Mouse (Mus musculus) layer of hippocampus, postnatal 25 days (tissue): ENCODE results near the gene Fbln5. TPM values are rescaled to one million over a fixed set of nuclear protein-coding genes. Genes with fewer than 3 reads are reported as not detected.

Experiments
- DNase-seq, 2 experiments: peaks; one replicate each; pipeline ENCODE4 v3.0.0; 2022; ENCODE audit warnings: mixed read lengths in 2 of 2, low spot score in 1 of 2; ENCODE audit errors: extremely low spot score in 1 of 2
- total RNA-seq, 2 experiments: library from RNA; stranded (reverse); gene quantifications; 2 replicates each; pipeline ENCODE4 v1.2.3; 2021

The Fbln5 gene
- total RNA-seq, 2 experiments from 2014 or later, result 5.4 to 5.5 TPM

DNA sequence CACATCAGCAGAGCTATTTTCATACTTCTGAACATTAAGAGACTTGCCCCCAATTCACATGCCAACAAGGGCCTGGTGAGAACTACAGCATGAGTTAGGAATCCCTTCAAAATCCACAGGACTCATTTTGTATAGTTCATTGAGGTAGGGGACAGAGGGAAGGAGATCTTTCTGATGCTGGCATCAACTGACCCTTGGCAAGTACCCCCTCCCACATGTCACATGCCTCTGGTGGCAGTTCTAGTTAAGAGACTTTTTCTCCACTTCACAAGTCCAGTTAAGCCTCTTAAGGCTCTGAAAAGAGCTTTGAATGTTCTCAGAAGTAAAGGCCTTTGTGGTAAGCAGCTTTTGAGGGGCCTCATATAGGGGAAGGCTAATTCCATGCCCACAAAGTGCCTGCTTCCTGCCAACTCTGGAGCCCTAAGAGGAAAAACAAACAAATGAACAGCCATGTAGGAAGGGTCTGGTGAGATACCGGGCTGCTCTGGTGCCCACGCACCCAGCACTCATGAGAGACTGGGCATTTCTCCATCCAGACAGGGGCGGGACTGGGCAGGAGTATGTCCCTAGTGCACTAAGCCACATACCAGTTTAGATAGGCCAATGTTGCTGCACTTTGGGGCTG lies 52.5 kb downstream of the Fbln5 start:
- DNase-seq, result no peak

- no peak for DNase-seq
These were observed 54.0 kb downstream of the Fbln5 start for GRCm38 (mm10) chr12:101764870-101765269.

DNA sequence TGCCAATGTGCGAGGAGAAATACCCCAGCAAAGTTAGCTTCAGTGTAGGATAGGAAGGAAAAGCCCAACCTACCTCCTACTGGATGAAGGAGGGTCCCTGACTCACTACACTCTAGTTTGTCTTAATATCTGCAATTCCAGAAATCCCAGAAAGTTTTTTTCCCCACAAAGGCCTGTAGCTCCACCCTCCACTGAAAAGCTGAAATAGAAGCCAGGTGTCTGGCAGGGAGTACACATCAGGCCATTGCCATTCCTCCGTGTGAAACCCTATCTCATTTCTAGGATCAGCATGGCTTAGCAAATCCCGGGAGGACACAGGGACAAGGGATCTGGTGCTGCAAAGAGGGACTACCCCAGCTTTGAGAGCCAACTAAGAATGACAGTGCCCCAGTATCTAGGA lies 55.8 kb downstream of the Fbln5 start:
- no peak for DNase-seq

DNA sequence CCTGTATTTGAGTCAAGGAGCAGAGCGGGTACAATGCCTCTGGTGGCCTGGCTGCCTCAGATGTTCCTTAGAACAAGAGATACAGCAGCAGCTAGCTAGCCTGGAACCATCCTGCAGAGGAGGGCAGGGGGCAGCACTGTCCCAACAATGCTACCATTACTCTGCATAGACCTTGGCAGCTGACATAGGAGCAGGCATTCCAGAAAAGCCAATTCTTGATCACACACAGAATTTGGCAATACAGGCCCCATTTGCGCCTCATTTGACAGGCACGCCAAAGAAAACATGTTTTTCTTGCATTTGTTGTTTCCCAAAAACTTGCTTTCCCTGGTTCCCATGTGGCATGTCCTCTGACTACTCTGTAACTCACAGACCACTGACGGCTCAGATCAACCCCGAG lies 56.8 kb downstream of the Fbln5 start:
- DNase-seq, result no peak

- no peak for DNase-seq
These were observed 59.3 kb downstream of the Fbln5 start for GRCm38 (mm10) chr12:101759440-101760045.

DNA sequence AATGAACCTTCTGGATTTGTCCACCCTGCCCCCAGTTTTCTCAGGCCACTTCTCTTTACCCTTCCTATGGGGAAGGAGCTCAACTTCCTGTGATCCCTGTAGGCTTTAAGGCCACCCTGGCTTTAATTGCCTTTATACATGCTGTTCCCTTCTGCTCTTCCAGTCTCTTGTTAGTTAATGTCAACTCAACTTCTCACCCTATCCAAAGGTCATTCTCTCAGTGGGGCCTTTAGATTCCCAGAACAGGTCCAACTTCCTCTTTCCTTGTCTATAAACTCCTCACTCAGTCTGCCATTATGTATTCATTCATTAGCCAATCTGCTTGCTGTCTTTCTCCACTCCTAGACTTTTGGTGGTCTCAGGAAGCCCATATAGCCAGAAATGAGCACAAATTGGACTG lies 60.2 kb downstream of the Fbln5 start:
- no peak for DNase-seq

DNA sequence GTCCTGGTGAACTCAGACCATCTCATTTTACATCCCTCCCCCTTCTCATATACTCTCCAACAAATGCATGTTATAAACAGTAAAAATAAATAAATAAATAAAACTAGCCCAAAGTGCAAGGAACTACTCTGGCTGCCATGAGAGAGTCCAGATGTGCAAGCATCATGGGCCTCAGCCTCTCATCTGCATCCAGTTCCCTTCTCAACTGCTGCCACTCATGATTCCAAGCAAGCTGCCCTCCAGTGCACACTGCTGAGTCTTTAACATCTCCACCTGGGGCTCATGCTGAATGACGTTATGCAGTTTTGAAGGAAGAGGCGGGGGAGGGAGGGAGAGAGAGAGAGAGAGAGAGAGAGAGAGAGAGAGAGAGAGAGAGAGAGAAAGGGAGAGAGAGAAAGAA lies 76.5 kb downstream of the Fbln5 start:
- DNase-seq, result no peak

DNA sequence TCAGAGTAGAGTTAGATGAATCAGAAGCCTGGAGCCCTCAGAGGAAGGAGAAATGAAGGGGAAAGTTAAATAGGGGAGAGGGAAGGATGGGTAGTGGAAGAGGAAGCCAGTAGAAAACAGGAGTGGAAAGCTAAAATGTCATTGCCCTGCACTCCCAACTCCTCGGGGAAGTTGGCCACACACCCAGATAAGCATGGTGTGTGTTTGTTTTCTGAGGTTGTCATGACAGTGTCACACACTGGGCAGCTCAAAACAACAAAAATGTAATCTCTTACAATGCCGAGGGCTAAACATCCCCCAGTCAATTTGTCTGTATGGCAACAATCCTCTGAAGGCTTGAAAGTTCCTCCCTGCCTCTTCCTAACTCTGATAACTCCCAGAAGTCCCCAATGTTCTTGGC lies 78.4 kb downstream of the Fbln5 start:
- DNase-seq, result no peak

GRCm38 (mm10) chr12:101740045-101740444 lies 78.8 kb downstream of the Fbln5 start:
- DNase-seq, result no peak

- DNase-seq, result no peak
These were observed 100.1 kb downstream of the Fbln5 start for GRCm38 (mm10) chr12:101718755-101719150.

DNA sequence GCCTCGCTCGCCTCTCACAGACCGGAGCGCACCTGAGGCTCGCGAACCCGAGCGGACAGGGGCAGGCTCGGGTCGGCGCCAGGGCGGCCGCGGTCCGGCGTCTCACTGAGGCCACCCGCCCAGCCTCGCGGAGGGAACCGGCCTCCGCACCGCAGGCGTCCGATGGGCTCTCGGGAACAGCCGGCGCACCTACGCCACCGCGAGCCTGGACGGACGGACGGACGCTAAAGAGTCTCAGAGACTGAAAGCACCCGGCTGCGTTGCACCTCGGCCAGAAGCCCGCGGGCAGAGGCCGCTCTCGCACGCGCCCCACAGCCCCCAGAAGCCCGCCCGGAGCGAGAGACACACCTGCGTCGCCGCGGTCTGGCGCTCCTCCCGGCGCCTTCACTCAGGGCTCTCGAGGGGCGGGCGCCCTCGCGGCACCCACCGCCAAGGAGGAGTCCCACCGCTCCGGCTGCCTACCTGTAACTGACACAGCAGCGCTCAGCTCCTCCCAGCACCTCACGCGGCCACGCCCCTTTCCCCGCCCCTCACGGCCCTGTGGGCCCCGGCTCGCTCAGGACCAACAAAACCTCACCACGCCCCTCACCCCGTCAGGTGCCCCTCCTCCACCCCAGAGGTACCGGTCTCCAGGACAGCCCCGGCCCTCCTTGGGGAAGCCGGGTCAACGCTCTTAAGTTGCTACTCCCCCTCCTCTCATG lies 100.7 kb downstream of the Fbln5 start, which contains the start of gene Tc2n:
TSS of gene Tc2n (minus strand) at position 470 of the 701 bp plus-strand sequence.
- peak; percentile 6 to 16 for DNase-seq

DNA sequence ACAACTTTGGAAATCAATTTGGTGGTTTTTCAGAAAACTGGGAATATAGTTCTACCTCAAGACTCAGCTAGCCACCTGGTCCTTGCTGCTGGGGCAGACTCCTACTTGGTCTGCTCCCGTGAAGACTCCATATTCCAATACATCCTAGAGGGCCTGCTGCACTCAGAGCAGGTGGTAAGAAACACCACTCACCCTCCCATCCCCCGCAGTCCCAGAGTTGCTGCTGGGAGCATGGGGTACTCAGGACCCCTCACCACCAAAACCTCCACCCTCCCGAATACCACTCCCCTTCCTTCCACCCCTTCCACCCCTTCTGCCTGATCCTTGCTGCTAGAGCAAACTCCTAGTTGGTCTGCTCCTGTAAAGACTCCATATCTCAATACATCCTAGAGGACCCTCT lies 119.7 kb downstream of the Fbln5 start:
- no peak for DNase-seq

Other genes starting within 250 kb of the Fbln5 start
- gene Tc2n, start 100.5 kb downstream of the Fbln5 start, total RNA-seq, result under 1 TPM in 1 of 2 experiments, not detected in 1; 0.25 TPM
- gene Trip11, start 94.2 kb upstream of the Fbln5 start, total RNA-seq, result 10 to 100 TPM; 26.1 to 28.6 TPM
- gene Atxn3, start 139.2 kb upstream of the Fbln5 start, total RNA-seq, result 10 to 100 TPM; 19.3 to 20.4 TPM
- 10 to 100 TPM; 28.4 to 30.0 TPM for gene Cpsf2, start 156.9 kb upstream of the Fbln5 start, total RNA-seq